Mouse (Mus musculus) 3T3-L1 (cell line): Measurements from ENCODE around the gene Macrod1.

ENCODE experiments used
- DNase-seq: peaks from one replicate; pipeline ENCODE4 v3.0.0-alpha.2; 2015; ENCODE audit warnings: low read depth, low spot score

Macrod1 gene

DNA sequence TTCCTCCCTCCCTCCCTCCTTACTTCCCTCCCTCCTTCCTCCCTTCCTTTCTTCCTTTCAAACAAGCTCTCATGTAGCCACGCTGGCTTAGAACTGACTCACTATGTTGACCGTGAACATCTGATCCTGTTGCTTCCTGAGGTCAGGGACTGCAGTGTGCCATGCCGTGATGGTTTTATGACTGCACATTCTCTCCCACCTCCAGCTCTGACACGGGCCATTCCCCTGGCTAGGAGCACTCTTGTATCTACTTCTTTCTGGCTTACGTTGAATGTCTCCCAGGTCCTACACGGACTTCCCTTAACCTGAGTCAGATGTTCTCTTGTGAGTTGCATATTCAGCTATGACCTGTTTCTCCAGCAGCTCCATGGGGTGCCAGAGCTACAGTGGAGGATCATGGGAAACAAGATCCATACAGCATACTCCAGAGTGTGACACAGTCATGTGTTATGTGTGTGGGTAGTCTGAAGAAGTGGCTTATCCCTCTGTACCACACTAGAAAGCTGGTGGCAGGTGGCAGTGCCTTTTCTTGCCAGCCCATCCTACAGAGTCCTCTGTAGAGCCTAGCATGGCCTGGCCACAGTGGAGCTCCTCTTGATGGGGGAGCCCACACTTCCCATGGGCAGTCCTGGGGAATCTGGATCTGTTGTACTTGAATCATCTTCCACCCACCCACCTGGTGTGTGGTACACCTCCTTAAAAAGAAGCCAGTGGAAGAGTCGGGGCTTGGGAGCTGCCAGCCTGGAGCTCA, 25.1 kb downstream of the Macrod1 start:
- no peak for DNase-seq

DNA sequence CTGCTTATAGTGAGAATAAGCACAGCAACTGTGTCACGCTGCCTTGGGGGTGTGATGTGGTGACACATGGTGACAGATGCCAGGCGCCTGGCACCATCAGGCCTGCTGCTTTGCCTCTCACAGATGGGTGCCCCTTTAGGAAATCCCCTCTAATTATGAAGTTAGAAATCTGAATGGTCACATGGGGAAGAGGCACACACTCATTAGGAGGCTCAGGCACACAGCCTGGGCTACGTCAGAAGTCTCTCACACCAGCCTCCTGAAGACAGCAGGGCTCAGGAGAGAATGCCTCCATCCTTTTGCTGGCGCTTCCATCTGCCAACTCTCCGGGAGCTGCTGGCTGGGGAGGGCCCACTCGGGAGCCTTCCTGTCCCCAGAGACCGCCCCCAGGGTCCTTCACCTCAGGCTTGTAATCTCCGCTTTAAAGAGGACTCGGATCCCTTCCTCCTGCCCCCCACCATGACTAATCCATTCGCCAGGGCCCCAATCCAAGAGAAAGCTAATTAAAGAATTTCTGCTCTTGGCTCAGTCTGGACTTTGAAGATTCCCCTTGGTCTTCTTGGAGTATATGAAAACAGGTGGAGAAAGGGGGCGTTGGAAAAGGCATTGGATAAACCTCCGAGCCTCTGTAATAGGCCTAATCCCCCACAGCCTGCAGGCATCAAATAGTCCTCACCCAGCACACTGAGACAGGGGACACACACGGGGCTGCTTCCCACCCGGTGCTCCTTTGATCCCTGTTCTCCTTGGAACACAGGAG, 26.6 kb downstream of the Macrod1 start:
- no peak for DNase-seq

DNA sequence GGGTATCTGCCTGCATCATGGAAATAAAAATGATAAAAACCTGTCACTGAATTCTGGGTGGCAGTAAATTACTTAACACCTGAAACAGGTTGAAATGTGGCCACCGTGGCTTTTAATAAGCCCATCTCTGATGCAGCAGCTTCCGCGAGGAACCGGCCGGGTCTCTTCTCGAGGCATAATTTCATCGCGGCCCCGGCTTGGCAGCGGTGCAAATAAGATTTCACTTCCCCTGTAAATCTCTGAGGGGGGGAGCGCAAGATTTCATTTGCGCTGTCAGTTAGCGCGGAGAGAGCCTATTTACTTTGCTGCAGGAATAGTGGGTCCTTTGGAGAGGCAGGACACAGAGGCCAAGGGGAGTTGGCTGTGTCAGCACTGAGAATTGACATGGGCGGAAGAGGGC, 28.1 kb downstream of the Macrod1 start:
- no peak for DNase-seq

DNA sequence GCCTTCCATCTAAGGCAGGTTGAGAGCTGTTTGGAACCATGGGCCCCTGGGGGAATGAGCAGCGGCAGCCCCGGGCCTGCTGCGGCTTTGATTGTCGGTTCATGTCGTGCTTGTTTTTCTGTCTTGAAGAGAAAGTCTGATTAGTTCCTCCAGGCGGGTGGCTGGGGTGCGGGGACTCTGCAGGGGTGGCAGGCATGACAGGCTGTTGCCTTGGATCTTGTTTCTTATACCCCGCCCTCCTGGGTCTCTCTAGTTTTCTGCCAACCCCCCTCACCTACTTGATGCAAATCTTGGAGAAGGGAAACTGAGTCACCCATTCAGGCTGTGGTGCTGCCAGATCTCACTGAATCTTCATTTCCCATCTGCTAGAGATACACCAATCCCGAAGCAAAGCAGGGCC, 31.9 kb downstream of the Macrod1 start:
- no peak for DNase-seq

- DNase-seq = peak; percentile 69
These were observed 32.4 kb downstream of the Macrod1 start for GRCm38 (mm10) chr19:7089050-7089449.

- DNase-seq = peak; percentile 17
These were observed 33.2 kb downstream of the Macrod1 start for GRCm38 (mm10) chr19:7089842-7090251.

DNA sequence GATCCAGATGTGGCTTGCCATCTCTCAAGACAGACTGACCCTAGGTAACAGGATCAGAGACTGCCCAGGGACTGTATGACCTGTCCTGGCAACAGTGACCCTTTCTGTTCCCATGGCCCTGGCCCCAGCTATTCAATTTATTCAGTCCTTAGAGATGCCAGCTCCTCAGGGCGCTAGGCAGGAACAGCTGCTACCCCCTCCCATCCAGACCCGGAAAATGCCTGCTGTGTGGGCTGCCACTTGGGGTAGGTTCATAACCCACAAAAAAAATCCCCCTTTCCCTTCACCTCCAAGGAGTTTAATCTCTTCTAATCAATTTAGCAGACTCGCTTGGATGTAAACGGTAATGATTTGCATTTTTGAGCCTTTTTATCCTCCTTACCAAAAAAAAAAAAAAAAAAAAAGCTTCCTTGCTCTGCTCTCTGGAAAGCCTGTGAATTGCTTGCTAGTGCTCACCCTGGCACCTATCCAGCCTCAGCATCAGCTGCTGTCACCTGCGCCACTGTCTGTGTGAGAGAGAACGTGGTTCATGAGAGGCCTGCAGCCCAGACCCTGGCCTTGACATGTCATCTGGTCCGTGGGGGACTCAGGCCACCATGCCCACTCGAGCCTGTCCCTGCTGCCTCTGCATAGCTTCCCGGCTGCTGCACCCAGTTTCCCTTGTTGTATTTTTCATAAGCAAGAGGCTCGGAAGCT, 33.9 kb downstream of the Macrod1 start:
- DNase-seq = no peak

DNA sequence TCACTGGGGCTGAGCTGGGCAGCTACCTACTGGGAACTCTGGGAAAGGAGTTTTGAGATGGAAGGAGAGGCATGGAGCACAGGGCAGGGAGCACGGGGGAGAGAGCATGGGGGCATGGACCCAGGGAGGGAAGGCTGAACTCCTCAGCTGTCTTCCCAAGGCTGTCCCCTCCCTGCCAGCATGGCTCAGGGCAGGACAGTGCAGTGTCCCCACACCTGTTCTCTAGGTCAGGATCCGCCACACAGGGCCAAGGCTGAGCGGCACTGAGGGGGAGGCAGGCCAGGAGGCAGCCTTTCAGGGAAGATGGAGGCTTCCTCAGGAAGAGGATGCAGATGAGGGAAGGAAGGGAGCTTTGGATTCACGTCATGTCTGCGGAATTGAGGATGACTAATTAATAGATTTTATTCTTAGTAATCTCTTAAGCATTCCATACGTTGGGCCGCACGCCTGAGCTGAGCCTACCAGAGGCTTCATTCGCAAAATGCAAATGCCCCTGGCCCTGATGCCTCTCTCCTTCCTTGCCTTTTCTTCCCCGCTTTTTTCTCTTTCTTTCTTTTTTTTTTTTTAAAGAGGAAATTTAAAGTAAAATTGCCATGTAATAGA, 34.9 kb downstream of the Macrod1 start:
- DNase-seq = no peak

DNA sequence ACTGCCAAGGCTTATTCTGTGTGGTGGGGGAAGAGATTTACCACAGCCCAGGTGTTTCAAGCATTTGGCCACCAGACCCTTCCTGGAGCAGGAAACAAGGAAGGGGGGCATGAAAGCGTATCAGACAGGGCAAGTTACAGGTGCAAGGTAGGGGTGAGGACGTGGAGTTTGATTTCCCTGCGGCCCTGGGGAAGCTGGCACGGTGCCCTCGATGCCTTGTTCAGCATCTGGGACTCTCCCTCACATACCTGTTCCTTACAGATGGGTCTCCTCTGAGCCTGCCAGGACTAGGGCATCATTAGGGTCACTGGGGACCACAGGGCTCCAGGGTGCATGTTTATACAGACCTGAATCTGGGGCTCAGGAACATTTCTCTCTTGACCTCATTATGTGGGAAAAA, 36.1 kb downstream of the Macrod1 start:
- no peak for DNase-seq

GRCm38 (mm10) chr19:7099620-7100155, 43.1 kb downstream of the Macrod1 start:
- DNase-seq = no peak

DNA sequence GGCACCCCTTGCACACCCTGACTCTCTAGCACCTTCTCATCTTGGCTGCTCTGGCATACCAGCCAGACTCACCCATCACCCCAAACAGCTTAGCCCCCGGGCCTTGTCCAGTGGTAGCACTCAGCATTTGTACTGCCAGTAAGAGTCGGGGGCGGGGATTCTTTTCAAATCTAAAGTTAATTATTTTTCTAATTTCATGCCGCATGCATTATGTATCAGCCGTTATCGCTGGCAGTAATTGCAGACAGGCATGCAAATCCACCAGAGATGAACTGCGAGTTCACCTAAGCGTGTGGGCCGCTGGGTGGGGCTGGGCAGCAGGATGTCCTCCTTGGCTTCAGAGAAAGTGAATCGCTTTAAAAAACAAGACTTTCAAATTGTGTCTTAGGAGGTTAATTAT, 45.4 kb downstream of the Macrod1 start:
- no peak for DNase-seq

- DNase-seq = peak; percentile 47
These were observed 46.9 kb downstream of the Macrod1 start for GRCm38 (mm10) chr19:7103349-7103992.

DNA sequence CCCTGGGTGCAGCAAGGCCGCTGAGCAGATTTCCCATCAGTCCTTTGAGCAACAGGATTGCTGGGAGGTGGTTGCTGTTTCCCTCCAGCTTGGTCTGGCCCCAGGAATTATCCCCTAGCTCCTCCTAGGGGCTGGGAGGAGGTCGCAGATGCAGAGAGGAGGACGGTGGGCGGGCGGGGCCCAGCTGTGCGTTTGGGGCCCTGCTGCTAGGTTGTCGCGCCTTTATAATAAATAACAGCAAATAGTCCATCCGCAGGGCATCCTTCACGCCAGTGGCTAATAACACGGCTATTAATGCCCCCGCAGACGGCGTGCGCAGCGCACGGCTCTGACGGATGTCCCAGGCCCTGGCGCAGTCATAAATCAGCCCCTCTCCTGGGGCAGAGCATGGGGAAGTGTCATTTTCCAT, 47.4 kb downstream of the Macrod1 start:
- DNase-seq = no peak

DNA sequence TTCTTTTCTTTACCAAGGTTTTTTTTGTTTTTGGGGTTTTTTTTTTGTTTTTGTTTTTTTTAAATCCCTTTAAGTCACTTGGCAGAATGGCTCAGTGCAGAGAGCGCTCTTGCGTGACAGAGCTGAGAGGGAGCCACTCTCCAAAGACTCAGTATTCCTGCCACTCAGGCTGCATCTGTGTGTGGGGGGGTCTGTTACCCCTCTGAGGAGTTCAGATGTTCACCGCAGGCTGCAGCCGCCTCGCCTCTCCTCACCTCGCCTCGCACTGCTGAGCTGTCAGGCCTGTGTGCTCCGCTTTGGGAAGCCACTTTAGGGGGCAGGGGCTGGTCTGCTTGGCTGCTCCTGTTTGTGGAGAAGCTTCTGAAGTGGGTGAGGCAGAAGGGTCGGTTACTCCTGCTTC, 48.9 kb downstream of the Macrod1 start, which contains the start of gene Flrt1:
Gene Flrt1 (minus strand): TSS at position 186 of the 400 bp plus-strand sequence.
- no peak for DNase-seq

- DNase-seq = no peak
These were observed 50.0 kb downstream of the Macrod1 start for GRCm38 (mm10) chr19:7106566-7106965.

- DNase-seq = no peak
These were observed 50.6 kb downstream of the Macrod1 start for GRCm38 (mm10) chr19:7107174-7107573.

DNA sequence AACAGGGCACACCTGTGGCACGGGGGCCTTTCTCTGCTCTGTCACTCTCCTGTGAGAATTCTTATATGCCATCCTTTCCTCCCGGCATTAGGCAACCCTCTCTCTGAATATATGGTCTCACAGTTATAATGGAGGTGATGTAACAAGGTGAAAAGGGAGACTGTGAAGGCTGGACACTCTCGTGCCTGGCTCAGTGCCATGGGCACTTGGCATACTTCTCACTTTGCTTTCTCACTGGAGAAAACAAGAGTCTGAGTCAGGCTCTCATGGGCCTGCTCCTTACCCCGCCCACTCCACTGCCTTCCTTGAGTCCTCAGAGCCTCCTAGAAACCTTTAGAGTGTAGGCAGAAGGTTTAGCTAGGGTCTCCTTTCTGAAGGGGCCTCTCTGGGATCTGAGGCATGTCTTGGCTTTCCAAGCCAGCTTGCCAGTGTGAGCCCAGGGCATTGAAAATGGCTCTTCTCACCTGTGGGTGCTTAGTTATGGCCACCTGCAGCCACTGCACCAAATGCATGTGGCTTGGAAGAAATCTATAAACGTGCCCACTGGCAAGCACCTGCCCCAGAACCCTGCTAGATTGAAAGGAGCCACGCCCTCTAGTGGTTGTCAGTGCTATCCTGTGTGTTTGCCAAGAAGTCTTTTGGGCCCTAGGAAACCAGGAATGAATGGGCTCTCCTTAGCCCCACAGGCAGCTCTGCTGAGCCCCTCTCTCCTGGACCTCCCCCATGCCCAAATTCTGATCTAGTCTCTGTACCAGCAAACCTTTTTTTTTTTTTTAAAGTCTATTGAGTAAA, 51.7 kb downstream of the Macrod1 start:
- peak; percentile 81 for DNase-seq

- no peak for DNase-seq
These were observed 53.5 kb downstream of the Macrod1 start for GRCm38 (mm10) chr19:7110097-7110496.

DNA sequence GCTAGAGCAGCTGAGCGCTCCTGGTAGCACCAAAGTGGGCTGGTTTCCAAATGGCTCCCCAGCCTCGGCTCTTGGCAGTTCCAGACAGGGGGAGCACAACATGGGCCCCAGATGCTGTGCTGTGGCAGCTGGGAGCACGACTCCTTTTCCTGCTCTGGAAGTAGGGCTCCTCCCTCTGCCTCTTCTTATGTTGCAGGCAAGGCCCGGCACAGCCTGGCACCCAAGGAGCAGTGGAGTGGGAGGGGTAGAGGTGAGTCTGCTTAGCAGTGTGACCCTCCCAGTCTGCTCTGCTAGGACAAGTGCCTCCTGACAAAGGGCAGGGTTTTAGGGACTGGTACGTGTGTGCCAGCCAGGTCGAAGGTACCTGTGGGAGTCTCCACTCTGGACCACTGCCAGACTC, 54.3 kb downstream of the Macrod1 start:
- no peak for DNase-seq

DNA sequence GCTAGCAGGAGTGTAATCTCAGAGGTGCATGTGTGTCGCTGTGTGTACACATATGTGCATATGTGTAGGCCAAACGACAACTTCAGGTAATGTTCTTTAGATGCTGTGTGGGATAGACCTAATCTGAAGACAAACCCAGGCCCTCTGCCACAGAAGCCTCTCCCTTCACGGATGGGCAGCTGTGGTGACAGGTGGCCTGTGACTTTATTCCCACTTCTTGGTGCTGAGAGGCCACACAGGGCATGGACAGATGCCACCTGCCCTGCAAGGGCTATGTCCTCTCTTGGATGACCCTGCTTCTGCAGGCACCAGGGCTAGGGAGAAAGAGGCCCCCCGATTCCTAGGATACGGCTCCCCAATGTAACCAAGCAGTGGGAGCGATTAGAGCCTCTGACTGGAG, 54.7 kb downstream of the Macrod1 start:
- DNase-seq = no peak
